Mouse (Mus musculus) liver, embryonic 15.5 days (tissue): Measurements from ENCODE around the gene Mn1. TPM values are rescaled to one million over a fixed set of nuclear protein-coding genes. Genes with fewer than 3 reads are reported as not detected.

Experiments used
- ATAC-seq: fragments of 200-750 bp; cut with Nextera tagmentation; 2 replicates; pipeline ENCODE4 v1.8.0; 2017; ENCODE audit warnings: moderate number of reproducible peaks, mild to moderate bottlenecking, moderate library complexity; ENCODE audit not compliant: insufficient read depth
- H3K27ac ChIP-seq: fragments of 300-500 bp; sonication (generic); replicated peaks from 2 replicates; pipeline ENCODE4 v1.5.1; 2015; ENCODE audit warnings: mild to moderate bottlenecking, inconsistent platforms
- H3K27me3 ChIP-seq: fragments of 300-500 bp; sonication (generic); 2 replicates; pipeline ENCODE4 v1.6.1; 2015; ENCODE audit warnings: mild to moderate bottlenecking, inconsistent platforms
- H3K36me3 ChIP-seq: fragments of 300-500 bp; sonication (generic); replicated peaks from 2 replicates; pipeline ENCODE4 v1.6.1; 2015; ENCODE audit warnings: moderate library complexity, mild to moderate bottlenecking, inconsistent platforms
- H3K4me1 ChIP-seq: fragments of 300-500 bp; sonication (generic); replicated peaks from 2 replicates; pipeline ENCODE4 v1.6.1; 2015; ENCODE audit warnings: inconsistent platforms
- H3K4me2 ChIP-seq: fragments of 300-500 bp; sonication (generic); 2 replicates; pipeline ENCODE4 v1.6.1; 2015; ENCODE audit warnings: moderate library complexity, mild to moderate bottlenecking, inconsistent platforms
- H3K4me3 ChIP-seq: fragments of 300-500 bp; sonication (generic); replicated peaks from 2 replicates; pipeline ENCODE4 v1.5.1; 2015; ENCODE audit warnings: mild to moderate bottlenecking, inconsistent platforms
- H3K9ac ChIP-seq: fragments of 300-500 bp; sonication (generic); 2 replicates; pipeline ENCODE4 v1.6.1; 2015; ENCODE audit warnings: moderate library complexity, mild to moderate bottlenecking, inconsistent platforms
- H3K9me3 ChIP-seq: fragments of 300-500 bp; sonication (generic); replicated peaks from 2 replicates; pipeline ENCODE4 v1.6.1; 2016; ENCODE audit warnings: inconsistent platforms
- WGBS: fragments of 180-500 bp; shearing (Covaris S2); methylation state at CpG from one replicate; pipeline ENCODE4 v1.1.7; 2015; ENCODE audit warnings: mixed read lengths; ENCODE audit not compliant: insufficient replicate concordance; 5-methylcytosine and 5-hydroxymethylcytosine counted together
- polyA plus RNA-seq: library from polyadenylated mRNA; unstranded; fragments of >200 nt; fragmentation: Nextera tagmentation; extraction: Ambion mirVana; gene quantifications from 2 replicates; pipeline ENCODE4 v1.2.1, GENCODE M21; 2015

Mn1 gene
- polyA plus RNA-seq, 1 experiment from 2014 or later, result 1.2 TPM

GRCm38 (mm10) chr5:111437205-111437604 is 20.0 kb downstream of the Mn1 start:
- WGBS, result 60% methylated on average over 7 of the region's 7 CpGs

GRCm38 (mm10) chr5:111438336-111438735 is 21.2 kb downstream of the Mn1 start:
- no peak overlapping the region for H3K27ac ChIP-seq
- H3K36me3 ChIP-seq, result no peaks in the 10 kb centered on the region
- no peaks in the 10 kb centered on the region for H3K27me3 ChIP-seq
- no peak for ATAC-seq
- H3K9ac ChIP-seq, result no peak overlapping the region
- H3K4me1 ChIP-seq, result peaks cover 16% of the 10 kb centered on the region
- H3K9me3 ChIP-seq, result no peaks in the 10 kb centered on the region
- 64% methylated on average over 3 of the region's 3 CpGs for WGBS
- no peak overlapping the region for H3K4me2 ChIP-seq
- H3K4me3 ChIP-seq, result no peak overlapping the region

More at GRCm38 (mm10) chr5:111437205-111437604, 20.0 kb downstream of the Mn1 start:
- H3K4me2 ChIP-seq, result no peak overlapping the region
- H3K27me3 ChIP-seq, result no peaks in the 10 kb centered on the region
- H3K4me3 ChIP-seq, result no peak overlapping the region
- no peak overlapping the region for H3K9ac ChIP-seq
- H3K27ac ChIP-seq, result no peak overlapping the region
- no peak for ATAC-seq
- no peaks in the 10 kb centered on the region for H3K36me3 ChIP-seq
- peaks cover 10% of the 10 kb centered on the region for H3K4me1 ChIP-seq
- no peaks in the 10 kb centered on the region for H3K9me3 ChIP-seq

- Histone ChIP-seq H3K4me2 (no peak overlapping the region), H3K4me3 (no peak overlapping the region), H3K27ac (no peak overlapping the region), H3K9me3 (no peaks in the 10 kb centered on the region), H3K9ac (no peak overlapping the region), H3K36me3 (no peaks in the 10 kb centered on the region), H3K4me1 (peaks cover 16% of the 10 kb centered on the region), H3K27me3 (no peaks in the 10 kb centered on the region)
- ATAC-seq, result no peak
- WGBS, result 49% methylated on average over 8 of the region's 8 CpGs
Measured at GRCm38 (mm10) chr5:111438821-111439220, 21.7 kb downstream of the Mn1 start.

GRCm38 (mm10) chr5:111440264-111440663 is 23.1 kb downstream of the Mn1 start:
- no peak overlapping the region for H3K4me2 ChIP-seq
- no peaks in the 10 kb centered on the region for H3K27me3 ChIP-seq
- H3K36me3 ChIP-seq, result no peaks in the 10 kb centered on the region
- H3K27ac ChIP-seq, result no peak overlapping the region
- peaks cover 14% of the 10 kb centered on the region for H3K4me1 ChIP-seq
- WGBS, result 20% methylated on average over 4 of the region's 4 CpGs
- H3K4me3 ChIP-seq, result no peak overlapping the region
- no peak for ATAC-seq
- no peak overlapping the region for H3K9ac ChIP-seq
- H3K9me3 ChIP-seq, result no peaks in the 10 kb centered on the region

GRCm38 (mm10) chr5:111442151-111442871 is 25.1 kb downstream of the Mn1 start:
- Histone ChIP-seq H3K4me3 (no peak overlapping the region), H3K27ac (no peak overlapping the region), H3K9me3 (no peaks in the 10 kb centered on the region), H3K36me3 (no peaks in the 10 kb centered on the region), H3K4me1 (0 out of 2 replicates have a peak, but pooled peaks cover 14% of the 10 kb centered on the region), H3K9ac (no peak overlapping the region), H3K4me2 (no peak overlapping the region), H3K27me3 (no peaks in the 10 kb centered on the region)
- WGBS, result 69% methylated on average over 11 of the region's 11 CpGs
- no peak for ATAC-seq

GRCm38 (mm10) chr5:111443636-111444035 is 26.5 kb downstream of the Mn1 start:
- no peak for ATAC-seq
- Histone ChIP-seq H3K27ac (no peak overlapping the region), H3K4me1 (0 out of 2 replicates have a peak, but pooled peaks cover 14% of the 10 kb centered on the region), H3K9me3 (no peaks in the 10 kb centered on the region), H3K4me2 (no peak overlapping the region), H3K4me3 (no peak overlapping the region), H3K9ac (no peak overlapping the region), H3K36me3 (no peaks in the 10 kb centered on the region), H3K27me3 (no peaks in the 10 kb centered on the region)
- WGBS, result 70% methylated on average over 3 of the region's 3 CpGs

GRCm38 (mm10) chr5:111444361-111444760 is 27.2 kb downstream of the Mn1 start:
- Histone ChIP-seq H3K27me3 (no peaks in the 10 kb centered on the region), H3K9ac (no peak overlapping the region), H3K4me1 (0 out of 2 replicates have a peak, but pooled peaks cover 14% of the 10 kb centered on the region), H3K36me3 (no peaks in the 10 kb centered on the region), H3K9me3 (no peaks in the 10 kb centered on the region), H3K27ac (no peak overlapping the region), H3K4me2 (no peak overlapping the region), H3K4me3 (no peak overlapping the region)
- ATAC-seq, result no peak
- WGBS, result 57% methylated on average over 4 of the region's 4 CpGs

GRCm38 (mm10) chr5:111446652-111447051 is 29.5 kb downstream of the Mn1 start:
- WGBS, result 77% methylated on average over 7 of the region's 7 CpGs
- H3K27me3 ChIP-seq, result no peaks in the 10 kb centered on the region
- H3K4me2 ChIP-seq, result no peak overlapping the region
- H3K4me1 ChIP-seq, result 0 out of 2 replicates have a peak, but pooled peaks cover 8% of the 10 kb centered on the region
- no peak for ATAC-seq
- no peak overlapping the region for H3K27ac ChIP-seq
- no peak overlapping the region for H3K4me3 ChIP-seq
- H3K36me3 ChIP-seq, result no peaks in the 10 kb centered on the region
- H3K9ac ChIP-seq, result no peak overlapping the region
- no peaks in the 10 kb centered on the region for H3K9me3 ChIP-seq

- Histone ChIP-seq H3K4me2 (no peak overlapping the region), H3K36me3 (no peaks in the 10 kb centered on the region), H3K27ac (no peak overlapping the region), H3K27me3 (no peaks in the 10 kb centered on the region), H3K4me1 (no peaks in the 10 kb centered on the region), H3K9me3 (no peaks in the 10 kb centered on the region), H3K4me3 (no peak overlapping the region), H3K9ac (no peak overlapping the region)
- no peak for ATAC-seq
- WGBS, result 23% methylated on average over 8 of the region's 8 CpGs
Measured at GRCm38 (mm10) chr5:111449700-111450099, 32.5 kb downstream of the Mn1 start.

GRCm38 (mm10) chr5:111454240-111454639 is 37.1 kb downstream of the Mn1 start:
- WGBS, result 64% methylated on average over 5 of the region's 5 CpGs
- Histone ChIP-seq H3K9me3 (no peaks in the 10 kb centered on the region), H3K4me2 (no peak overlapping the region), H3K27ac (no peak overlapping the region), H3K9ac (no peak overlapping the region), H3K4me1 (no peaks in the 10 kb centered on the region), H3K4me3 (no peak overlapping the region), H3K27me3 (no peaks in the 10 kb centered on the region), H3K36me3 (no peaks in the 10 kb centered on the region)
- ATAC-seq, result no peak

- no peaks in the 10 kb centered on the region for H3K9me3 ChIP-seq
- no peaks in the 10 kb centered on the region for H3K4me1 ChIP-seq
- no peaks in the 10 kb centered on the region for H3K36me3 ChIP-seq
- H3K27ac ChIP-seq, result no peak overlapping the region
- H3K4me3 ChIP-seq, result no peak overlapping the region
- H3K27me3 ChIP-seq, result no peaks in the 10 kb centered on the region
- H3K4me2 ChIP-seq, result no peak overlapping the region
- 53% methylated on average over 6 of the region's 6 CpGs for WGBS
- no peak overlapping the region for H3K9ac ChIP-seq
- no peak for ATAC-seq
Measured at GRCm38 (mm10) chr5:111454876-111455275, 37.7 kb downstream of the Mn1 start.

GRCm38 (mm10) chr5:111458675-111459074 is 41.5 kb downstream of the Mn1 start:
- Histone ChIP-seq H3K27me3 (no peaks in the 10 kb centered on the region), H3K4me2 (no peak overlapping the region), H3K27ac (no peak overlapping the region), H3K4me1 (no peaks in the 10 kb centered on the region), H3K9ac (no peak overlapping the region), H3K4me3 (no peak overlapping the region), H3K36me3 (no peaks in the 10 kb centered on the region), H3K9me3 (no peaks in the 10 kb centered on the region)
- ATAC-seq, result no peak
- 62% methylated on average over 6 of the region's 6 CpGs for WGBS
